Mouse (Mus musculus): ENCODE data around the gene Grik3. TPM values are rescaled to one million over a fixed set of nuclear protein-coding genes. Genes with fewer than 3 reads are reported as not detected.

Gene Grik3
- total RNA-seq, 2 experiments from 2014 or later: 0.79 to 0.81 TPM

DNA sequence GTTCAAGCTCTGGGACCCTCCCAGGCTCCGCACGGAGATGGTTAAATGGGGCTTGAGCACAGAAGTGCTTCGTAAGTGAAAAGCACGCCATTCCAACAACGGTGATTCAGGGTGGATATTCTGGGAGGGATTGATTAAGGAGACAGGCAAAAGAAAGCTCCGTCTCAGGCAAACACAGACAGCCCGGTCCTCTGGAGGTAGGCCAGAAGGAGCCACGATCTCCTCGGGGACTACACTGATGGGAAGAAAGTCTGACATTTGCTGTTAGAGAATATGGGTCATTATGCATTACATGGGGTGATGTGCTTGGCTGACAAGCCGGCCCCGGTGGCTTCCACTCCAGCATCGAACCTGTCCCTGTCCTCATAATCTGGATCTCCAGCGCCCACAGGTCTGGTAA lies 146.9 kb downstream of the Grik3 start:
- no peak for DNase-seq (ENCODE audit: low spot score in 2 of 2)

DNA sequence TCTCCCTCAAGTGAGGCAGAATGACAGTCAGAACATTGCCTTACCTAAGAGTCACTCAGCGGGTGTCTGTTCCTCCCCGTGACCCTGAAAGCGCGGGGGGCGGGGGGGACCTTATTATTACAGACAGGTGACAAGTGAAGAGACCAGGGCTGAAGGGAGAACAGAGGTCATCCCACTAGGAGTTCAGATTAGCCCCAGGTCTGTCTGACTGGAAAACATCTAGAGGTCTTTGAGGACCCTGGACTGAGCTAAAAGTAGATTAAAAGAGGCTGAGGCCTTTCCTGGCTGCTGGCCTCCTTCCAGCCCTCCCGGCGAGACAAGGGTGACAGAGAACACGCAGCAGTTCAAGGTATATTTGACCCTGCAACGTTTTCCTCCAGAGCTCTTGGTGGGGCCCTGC lies 150.0 kb downstream of the Grik3 start:
- no peak for DNase-seq (ENCODE audit: low spot score in 2 of 2)

DNA sequence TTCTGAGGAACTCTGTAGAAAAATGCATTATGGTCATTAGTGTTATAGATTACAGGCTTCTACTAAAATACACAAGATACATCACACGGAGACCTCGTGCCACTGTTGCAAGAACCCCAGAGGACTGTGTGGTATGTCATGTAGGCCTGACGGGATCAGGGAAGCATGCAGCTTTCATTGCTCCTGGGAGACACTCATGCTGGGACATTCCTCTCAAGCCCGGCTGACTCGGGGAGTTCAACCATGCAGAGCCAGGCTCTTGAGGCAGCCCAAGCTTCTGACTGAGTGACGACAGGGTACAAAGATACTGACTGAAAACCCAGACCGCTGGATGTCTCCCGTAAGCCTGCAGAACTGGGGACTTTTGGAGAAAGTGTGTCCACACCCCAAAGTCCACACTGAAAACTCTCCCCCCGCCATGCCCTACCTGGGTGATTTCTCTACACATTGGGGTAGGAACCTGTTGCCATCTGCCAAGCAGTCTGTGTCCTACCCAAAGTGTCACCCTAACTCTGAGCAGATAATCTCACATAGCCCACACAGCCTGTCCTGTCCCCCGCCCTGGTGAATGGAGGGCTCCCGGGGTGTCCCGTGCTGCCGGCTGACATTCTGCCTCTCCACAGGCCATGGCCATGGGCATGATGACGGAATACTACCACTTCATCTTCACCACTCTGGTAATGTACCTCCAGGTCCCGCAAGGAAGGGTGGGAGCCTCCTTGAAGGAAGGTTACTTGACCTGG lies 150.6 kb downstream of the Grik3 start:
- no peak for DNase-seq (ENCODE audit: low spot score in 2 of 2)

DNA sequence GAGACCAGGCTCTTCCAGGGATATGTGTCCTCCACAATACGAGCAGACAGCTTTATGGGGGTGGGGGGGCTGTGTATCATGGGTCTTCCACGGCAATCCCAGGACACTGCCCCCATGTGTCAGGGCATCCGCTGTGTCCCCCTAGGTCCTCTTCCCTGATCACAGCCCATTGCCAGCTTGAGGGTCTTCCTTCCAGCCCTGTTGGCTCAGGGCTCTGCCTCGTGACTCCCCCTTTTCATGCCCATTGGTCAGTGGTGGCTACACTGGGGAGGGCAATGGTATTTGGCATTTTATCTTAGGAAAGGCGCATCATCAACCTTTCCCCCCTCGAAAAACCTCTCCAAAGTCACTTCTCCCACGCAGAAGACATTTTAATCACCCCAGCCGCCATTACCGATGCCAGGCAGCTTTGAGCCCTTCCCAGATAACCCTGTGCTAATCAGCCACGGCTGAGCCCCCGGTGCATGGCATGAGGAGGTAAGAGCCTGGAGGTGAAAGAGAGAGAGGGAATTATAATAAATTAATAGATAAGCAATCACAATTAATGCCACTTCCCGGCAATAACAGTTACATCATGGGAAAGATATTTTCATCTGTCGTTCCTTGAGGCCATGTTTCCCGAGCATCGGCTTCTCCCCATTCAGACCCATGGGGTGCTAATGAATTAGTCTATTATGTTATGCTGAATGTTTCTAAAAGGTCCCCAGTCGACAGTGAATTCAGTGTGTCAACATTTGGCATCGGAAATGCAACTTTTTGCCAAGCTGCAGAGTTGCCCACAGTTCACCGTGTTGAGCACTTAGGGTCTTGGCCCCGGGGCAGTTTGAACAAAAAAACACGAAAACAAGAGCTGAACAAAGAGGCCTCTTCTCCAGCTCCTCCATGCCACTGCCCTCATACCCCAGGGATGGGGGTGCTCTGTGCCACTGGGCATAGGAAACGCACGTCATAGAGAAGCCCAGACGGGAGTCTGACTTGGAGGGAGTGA lies 154.4 kb downstream of the Grik3 start:
- DNase-seq (ENCODE audit: low spot score in 2 of 2): no peak

DNA sequence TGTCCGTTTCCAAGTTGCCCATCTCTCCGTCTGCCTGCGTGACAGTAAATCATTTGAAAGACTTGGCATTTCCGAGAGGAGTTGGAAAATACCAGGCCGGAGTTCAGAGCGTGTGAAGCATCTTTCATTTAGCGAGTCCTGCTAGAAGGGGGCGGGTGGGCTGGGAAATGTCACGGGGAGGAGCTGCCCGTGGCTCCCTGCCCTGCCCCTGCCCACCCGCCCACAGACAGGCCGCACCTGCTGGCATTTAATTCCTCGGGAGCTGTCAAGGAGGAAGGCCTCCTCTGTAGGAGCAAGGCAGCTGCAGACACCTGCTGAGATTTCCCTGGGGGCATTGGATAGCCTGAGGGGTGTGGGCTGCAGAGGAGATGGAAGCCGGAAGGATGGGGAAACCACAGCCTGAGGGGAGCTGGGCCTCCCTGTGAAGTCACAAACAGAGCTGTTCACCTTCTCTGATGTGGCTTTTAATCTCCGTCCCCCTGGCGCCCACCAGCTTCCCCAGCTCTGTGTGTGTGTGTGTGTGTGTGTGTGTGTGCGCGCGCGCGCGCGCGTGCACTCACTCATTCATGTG lies 161.3 kb downstream of the Grik3 start:
- no peak for DNase-seq (ENCODE audit: low spot score in 2 of 2)

DNA sequence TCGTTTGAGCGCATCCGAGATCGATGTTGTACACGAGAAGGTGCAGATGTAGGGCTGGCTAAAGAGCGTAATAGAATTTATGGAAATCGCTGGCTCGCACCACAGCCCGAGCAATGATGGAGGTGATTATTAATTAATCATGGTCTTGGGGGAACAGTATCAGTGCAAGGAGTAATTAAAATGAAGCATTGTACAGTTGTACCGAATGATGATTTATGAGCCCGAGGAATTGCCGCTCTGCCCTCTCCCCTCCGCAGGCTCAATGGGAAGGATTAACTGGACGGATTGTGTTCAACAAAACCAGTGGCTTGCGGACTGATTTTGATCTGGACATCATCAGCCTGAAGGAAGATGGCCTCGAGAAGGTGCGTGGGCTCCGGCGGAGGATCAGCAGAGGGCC lies 165.5 kb downstream of the Grik3 start:
- DNase-seq (ENCODE audit: low spot score in 2 of 2): no peak

DNA sequence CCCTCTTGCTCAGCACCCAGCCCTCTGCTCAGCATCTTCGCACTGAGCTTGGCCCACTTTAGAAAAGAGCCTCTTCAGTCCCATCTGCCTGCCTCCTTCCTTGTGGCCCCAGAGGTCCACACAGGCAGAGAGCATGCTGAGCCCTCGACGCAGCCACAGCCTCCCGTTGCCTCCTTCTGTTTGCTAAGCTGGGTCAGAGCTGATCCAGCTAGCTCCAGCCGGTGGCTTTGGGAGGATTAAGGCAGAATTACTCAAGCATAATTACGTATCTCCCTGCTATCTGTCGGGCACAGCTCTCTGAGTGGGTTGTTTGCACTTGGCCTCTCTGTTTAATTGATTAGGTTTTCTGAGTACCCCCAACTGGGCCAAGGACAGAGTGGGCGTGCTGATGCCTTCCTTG lies 167.9 kb downstream of the Grik3 start:
- no peak for DNase-seq (ENCODE audit: low spot score in 2 of 2)

DNA sequence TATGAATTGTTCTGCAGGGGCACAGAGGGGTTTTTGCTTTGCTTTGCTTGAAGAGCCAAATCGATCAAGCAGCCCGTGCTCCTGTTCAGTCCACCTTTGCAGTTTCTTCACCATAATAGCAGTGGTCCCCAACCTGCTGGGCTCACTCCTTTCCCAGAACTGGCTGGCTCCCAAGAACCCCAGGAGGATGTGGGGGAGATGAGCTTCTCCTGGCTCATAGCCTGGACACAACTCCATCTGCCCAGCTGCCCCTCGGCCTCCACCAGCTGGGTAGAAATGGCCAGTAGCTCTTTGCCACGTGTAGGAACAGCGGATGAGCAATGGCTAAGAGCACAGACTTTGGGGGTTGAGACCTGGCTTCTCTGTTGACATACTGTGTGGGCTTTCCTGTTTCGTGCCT lies 171.5 kb downstream of the Grik3 start:
- no peak for DNase-seq (ENCODE audit: low spot score in 2 of 2)

DNA sequence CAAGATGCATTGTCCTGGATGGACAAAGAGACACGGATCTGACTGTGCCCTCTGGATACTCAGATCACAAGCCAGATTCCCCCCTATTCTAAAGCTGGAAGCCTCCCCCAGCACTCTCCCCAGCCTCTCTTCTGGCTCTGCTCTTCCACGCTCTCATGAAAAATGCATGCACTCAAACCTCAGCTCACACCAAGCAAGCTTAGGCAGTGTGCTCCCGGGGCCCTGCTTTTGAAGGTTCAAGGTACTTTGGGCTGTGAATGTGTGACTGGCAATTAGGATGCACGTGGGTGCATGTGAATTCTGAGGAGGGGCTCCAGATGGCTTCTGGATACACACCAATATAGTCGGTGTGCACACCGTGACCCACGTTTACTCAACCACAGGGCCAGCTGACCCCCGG lies 172.8 kb downstream of the Grik3 start:
- DNase-seq (ENCODE audit: low spot score in 2 of 2): no peak

DNA sequence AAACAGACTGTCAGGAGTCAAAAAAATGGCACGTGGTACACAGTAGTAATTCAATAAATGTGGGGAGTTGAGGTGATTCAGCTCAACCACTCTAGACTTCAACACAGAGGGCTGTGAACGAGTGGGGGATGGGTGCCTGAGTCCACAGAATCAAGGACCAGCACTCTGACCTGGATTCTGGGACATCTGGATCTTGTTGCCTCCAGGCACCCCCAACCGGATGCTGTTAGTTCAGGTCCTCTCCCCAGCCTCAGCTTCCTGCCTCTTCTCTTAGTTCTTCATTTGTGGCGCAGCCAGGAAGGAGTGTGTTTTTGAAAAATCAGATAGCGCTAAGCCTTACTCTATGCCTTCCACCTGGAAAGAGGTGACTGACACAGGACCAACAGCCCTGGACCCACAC lies 175.5 kb downstream of the Grik3 start:
- no peak for DNase-seq (ENCODE audit: low spot score in 2 of 2)

DNA sequence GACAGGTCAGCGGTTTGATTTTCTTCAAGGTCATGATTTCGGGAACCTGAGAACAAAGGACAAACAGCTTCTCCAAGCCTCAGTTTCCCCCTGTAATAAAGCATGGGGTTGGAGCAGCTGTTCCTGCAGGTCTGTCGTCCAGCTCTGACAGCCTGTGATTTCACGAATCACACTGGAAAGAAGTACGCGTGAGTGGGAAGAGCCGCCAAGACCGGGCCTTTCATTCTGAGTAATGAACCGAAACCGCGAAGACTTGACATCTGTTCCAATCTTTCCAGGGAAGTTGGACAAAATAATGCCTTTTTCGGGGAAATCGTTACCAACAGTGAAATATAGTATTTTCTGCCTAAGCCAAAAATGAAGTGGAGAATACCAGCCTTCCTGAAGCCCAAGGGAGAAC lies 191.5 kb downstream of the Grik3 start:
- DNase-seq (ENCODE audit: low spot score in 2 of 2): no peak

DNA sequence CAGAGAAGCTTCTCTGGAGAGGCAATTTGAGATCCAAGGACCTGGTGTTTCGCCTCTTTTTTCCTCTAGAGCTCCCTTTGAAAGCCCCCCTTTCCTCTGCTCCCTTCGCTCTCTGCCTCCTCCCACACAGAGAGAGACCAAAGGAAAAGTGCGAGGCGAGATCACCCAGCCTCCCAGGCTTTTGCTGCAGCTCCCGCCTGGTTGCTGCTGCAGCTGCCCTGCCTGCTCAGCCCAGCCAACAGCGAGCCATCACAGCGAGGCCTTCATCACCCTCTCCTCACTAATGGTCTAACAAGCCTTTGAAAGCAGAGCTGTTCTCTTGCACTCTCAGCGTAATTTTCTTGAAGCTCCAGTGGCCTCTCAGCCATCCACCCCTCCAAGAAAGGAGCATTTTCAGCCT lies 196.6 kb downstream of the Grik3 start:
- no peak for DNase-seq (ENCODE audit: low spot score in 2 of 2)

DNA sequence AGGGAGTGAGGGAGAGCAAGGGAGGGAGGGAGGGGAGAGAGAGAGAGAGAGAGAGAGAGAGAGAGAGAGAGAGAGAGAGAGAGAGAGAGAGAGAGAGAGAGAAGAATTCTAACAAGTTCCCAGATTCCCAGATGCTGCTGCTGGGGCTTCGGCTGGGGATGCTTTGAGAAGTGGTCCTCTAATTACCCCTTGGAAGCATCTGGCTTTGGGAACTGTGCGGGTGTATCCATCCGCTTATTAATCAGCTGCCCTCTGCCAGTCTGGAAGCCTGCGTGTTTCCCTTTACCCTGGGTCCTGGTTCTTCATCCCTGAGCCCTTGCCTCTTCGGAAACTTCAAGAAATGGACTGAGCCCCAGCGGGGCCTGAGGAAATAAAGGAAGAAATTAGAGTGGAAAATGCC lies 204.9 kb downstream of the Grik3 start:
- no peak for DNase-seq (ENCODE audit: low spot score in 2 of 2)

DNA sequence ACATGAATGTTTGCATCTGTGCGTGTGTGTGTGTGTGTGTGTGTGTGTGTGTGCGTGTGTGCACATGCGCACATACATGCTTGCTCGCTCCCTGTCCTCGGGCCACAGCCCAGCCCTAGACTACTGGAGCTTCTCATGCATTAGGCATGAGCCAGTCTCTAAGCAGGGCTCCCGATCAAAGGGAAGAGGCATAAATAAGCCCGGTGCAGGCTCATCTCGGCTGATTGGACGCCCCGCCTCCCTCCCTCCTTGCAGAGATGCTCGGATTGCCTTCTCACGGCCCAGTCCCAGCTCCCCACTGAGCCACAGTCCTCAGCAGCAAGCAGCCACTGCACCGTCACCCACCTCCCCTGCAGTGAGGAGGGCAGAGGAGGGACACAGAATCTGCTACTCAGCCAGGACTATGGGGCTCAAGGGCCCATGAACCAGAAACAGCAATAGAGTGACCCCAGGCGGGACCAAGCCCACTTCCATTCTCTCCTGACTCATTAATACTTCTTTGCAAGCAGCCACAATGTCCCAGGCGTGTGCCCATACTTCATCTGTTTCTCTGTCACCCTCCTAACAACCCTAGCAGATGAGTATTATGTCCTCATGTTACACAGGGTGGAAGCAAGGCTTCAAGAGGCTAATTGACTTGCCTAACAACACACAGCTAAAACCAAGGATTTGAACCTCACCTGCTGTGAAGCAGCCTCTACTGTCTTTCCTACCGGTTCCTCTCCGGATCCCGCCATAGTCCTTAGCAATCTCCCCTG lies 205.9 kb downstream of the Grik3 start:
- DNase-seq (ENCODE audit: low spot score in 2 of 2): no peak

DNA sequence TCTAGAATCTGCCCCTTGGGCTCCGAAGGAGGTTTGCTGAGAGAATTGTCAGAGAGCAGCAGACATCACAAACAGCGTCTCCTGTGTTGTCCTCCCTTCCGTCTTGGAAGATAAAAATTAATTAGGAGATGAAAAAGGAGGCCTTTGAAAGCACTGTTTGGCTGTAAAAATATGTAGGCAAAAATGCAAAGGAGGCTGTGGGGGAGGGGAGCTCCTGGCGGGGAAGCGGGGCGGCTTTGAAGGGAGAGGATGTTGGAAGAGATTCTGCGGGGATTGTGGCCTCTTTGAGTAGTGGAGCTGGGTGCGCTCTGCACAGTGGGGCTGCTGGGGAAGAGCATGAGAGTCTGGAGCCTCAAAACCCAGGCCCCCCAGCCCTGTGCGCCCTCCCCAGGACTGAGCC lies 207.1 kb downstream of the Grik3 start:
- no peak for DNase-seq (ENCODE audit: low spot score in 2 of 2)

DNA sequence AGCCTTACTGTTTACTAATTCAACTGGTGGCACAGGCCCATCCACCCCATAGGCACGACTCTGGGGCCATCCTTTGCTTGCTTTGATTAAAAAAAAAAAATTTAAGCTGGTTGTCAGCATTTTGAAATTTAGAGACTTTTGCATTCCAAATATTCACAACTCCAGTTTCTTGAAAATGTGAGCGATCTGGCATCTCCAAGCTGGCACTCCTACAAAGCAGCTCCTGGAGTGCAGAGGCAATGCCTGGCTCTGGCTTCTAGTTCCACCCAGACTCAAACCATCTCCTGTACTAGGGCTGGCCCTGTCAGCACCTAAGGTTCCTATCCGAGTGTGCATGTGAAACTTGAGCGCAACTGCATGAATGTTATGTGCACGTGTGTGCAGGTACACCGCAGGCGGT lies 208.6 kb downstream of the Grik3 start:
- DNase-seq (ENCODE audit: low spot score in 2 of 2): no peak

DNA sequence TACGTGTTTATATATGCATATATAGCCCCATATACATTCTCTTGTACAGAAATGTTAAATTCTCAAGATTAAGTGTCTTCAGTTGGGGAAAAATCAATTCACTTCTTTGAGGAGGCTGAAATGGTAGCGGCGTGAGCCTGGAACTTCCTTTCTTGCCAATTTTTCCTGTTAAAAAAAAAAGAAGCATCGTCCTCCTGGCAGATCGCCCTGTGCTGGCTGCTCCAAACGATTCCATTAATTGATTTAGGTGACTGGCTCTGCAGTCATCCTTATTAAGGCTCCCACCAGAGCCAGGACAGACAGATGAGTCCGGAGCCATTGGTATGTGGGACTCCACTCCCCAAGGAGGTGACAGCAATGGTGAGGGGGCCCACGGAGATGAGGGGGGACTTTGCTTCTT lies 209.8 kb downstream of the Grik3 start:
- no peak for DNase-seq (ENCODE audit: low spot score in 2 of 2)

DNA sequence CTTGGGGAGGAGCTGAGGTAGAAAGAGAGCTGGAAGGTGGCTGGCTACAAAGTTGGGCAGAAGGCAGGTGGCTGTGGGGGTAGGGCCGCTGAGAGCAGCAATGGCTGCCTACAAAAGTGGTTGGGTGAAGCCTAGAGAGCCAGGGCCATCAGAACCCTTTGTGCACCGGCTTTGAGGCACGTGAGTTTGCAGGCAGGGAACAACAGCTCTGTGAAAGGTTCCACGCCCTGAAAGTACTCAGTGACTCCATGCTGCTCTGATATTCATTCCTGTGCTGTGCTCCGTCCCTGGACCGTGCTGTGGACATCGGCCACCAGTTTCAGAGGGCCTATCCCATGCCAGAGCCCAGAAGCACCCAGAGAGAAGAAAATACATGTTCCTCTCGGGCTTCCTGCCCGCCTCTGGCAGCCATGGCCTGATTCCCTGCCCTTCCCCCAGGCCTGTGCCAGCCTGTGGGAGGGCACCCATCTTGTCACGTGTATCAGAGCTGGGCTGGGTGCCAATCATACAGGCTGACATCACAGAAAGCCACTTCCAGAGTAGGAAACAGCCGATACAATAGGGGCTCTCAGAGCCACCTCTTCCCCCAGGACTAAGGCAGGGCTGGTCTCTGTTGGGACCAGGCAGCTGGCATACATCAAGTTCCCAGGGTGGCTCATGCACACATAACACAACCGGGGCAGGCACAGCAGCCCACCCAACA lies 212.3 kb downstream of the Grik3 start:
- DNase-seq (ENCODE audit: low spot score in 2 of 2): peak in 1 of 2 experiments; percentile 21

DNA sequence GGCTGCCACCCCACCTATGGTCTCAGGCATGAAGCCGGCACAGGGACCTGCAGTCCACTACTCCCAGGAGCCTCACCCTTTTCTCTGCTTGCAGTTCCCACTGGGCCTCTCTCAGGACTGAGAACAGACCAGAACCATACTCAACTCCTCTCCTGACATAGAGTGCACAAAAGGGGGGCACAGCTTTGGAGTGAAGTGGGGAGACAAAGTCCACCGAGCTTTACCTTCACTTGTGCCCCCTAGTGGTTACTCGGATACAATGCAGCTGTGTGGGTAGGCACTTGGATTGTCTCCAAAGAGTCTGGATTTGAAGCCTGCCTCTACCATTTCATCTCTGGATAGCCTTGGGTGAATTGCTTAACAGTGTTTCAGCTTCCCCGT lies 212.8 kb downstream of the Grik3 start:
- DNase-seq (ENCODE audit: low spot score in 2 of 2): no peak

DNA sequence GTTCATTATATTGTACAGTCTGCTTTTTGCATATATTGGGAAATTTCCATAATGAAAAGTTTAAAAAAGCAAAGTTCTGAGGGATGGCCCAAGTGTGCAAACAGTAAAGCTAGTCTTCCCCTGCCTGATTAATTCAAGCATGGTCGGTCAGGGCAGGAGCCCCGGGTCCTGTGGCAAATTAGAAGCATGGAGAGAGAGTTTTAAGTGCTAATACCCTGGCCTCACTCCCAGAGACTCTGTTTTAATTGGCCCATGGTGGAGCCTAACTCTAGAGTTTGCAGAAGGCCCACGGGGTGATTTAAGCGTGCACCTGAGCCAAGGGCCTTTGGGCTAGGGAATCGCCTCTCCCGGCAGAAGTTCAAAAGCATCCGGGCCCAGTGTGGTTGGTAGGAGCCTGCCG lies 215.2 kb downstream of the Grik3 start:
- DNase-seq (ENCODE audit: low spot score in 2 of 2): no peak

DNA sequence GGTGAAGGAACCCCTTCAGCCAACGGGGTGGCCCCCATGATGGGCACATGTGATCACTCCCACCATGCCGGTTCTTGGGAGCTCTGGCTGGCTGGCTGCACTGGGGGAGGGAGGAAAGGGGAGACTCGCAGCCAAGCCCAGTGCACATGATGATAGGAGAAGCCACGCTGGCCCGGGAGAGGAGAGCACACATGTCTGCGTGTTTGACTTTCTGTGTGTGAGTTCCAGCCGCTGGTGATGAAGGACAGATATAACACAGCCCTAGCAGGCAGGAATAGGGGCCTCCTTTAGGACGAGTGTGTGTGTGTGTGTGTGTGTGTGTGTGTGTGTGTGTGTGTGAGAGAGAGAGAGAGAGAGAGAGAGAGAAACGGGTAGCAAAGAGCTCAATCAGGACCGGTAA lies 219.2 kb downstream of the Grik3 start:
- no peak for DNase-seq (ENCODE audit: low spot score in 2 of 2)
